Mouse (Mus musculus) megakaryocyte, embryonic 14.5 days (primary cell): ENCODE results near the gene Trappc13.

Experiments used
- FLI1 ChIP-seq: IDR thresholded peaks from 2 replicates; pipeline ENCODE4 v1.6.1; 2012; ENCODE audit warnings: low read length, inconsistent platforms, mixed read lengths
- GATA1 ChIP-seq: IDR thresholded peaks from 3 replicates; pipeline ENCODE4 v1.6.1; 2012; ENCODE audit warnings: mixed read lengths, low read length, inconsistent platforms, borderline replicate concordance

DNA sequence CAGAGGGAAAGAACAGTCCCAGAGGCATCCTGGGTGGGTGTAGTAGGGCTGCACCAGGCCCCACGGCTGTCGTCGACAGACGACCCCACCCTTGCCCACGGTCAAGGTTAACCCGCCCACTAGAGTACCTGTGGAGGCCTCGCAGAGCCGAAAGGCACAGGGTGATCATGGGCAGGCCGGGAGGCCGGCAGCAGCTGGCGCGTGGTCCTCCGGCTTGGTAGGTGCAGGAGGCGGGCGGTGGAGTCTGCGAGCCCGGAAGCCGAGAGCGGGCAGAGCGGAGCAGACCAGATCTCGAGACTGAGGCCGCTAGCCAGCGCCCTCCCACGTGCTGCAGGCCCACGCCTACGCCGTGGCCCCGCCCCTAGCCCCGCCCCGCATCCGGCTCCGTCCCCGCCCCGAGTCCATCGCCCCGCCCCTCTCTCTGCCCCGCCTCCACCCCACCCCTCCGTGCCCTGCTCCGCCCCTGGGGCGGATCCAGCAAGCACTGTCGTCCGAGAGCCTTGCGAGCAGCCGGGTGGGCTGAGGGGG is 68.9 kb downstream of the Trappc13 start, which contains the start of the genes Nln and Sgtb:
- no peak for TF ChIP-seq GATA1
- TF ChIP-seq FLI1: no peak
